Mouse (Mus musculus): Measurements from ENCODE around the gene Pde4b. TPM values are rescaled to one million over a fixed set of nuclear protein-coding genes. Genes with fewer than 3 reads are reported as not detected.

Pde4b gene
- polyA plus RNA-seq, 1 experiment from 2014 or later = 24.7 TPM

GRCm38 (mm10) chr4:102255295-102255670, 167.9 kb downstream of the Pde4b start:
- Histone ChIP-seq H3K27ac (replicated peaks) (peak overlapping the region; percentile 81), H3K9me3 (no peaks in the 10 kb centered on the region), H3K36me3 (no peaks in the 10 kb centered on the region), H3K27me3 (no peaks in the 10 kb centered on the region), H3K9ac (replicated peaks) (peak overlapping the region; percentile 51), H3K4me1 (peaks cover 21% of the 10 kb centered on the region), H3K4me3 (peak overlapping the region; percentile 43), H3K4me2 (replicated peaks) (peak overlapping the region; percentile 58)
- ATAC-seq (replicated peaks) = 0 out of 2 replicates have a peak, but pooled peaks have one; percentile 17
- 12% methylated on average over 9 of the region's 9 CpGs for whole genome bisulfite sequencing

GRCm38 (mm10) chr4:102256170-102256960, 169.0 kb downstream of the Pde4b start:
- Histone ChIP-seq H3K9me3 (no peaks in the 10 kb centered on the region), H3K36me3 (no peaks in the 10 kb centered on the region), H3K27ac (replicated peaks) (no peak overlapping the region; the same call in 1 of the 2 replicates), H3K27me3 (no peaks in the 10 kb centered on the region), H3K4me3 (peak overlapping the region; percentile 43), H3K4me2 (replicated peaks) (peak overlapping the region; percentile 58), H3K4me1 (peaks cover 21% of the 10 kb centered on the region), H3K9ac (replicated peaks) (no peak overlapping the region)
- no peak for ATAC-seq (replicated peaks)
- 66% methylated on average over 6 of the region's 6 CpGs for WGBS

- no peak for ATAC-seq (replicated peaks)
- Histone ChIP-seq H3K36me3 (no peaks in the 10 kb centered on the region), H3K27me3 (no peaks in the 10 kb centered on the region), H3K4me3 (no peak overlapping the region), H3K9ac (replicated peaks) (no peak overlapping the region), H3K4me2 (replicated peaks) (no peak overlapping the region), H3K4me1 (peaks cover 8% of the 10 kb centered on the region), H3K9me3 (no peaks in the 10 kb centered on the region), H3K27ac (replicated peaks) (no peak overlapping the region)
Observed at GRCm38 (mm10) chr4:102260216-102260615, 172.9 kb downstream of the Pde4b start.

- Histone ChIP-seq H3K4me2 (replicated peaks) (no peak overlapping the region), H3K9ac (replicated peaks) (no peak overlapping the region), H3K4me1 (peaks cover 2% of the 10 kb centered on the region; the same call in 1 of the 2 replicates), H3K9me3 (no peaks in the 10 kb centered on the region), H3K27ac (replicated peaks) (no peak overlapping the region), H3K27me3 (no peaks in the 10 kb centered on the region), H3K36me3 (no peaks in the 10 kb centered on the region), H3K4me3 (no peak overlapping the region)
- ATAC-seq (replicated peaks) = no peak
- WGBS = 86% methylated on average over 3 of the region's 3 CpGs
Observed at GRCm38 (mm10) chr4:102272313-102272712, 185.0 kb downstream of the Pde4b start.

- H3K9me3 ChIP-seq = no peaks in the 10 kb centered on the region
- no peaks in the 10 kb centered on the region for H3K27me3 ChIP-seq
- H3K4me2 ChIP-seq (replicated peaks) = no peak overlapping the region
- H3K4me1 ChIP-seq = peaks cover 2% of the 10 kb centered on the region; the same call in 1 of the 2 replicates
- ATAC-seq (replicated peaks) = no peak
- H3K4me3 ChIP-seq = no peak overlapping the region
- no peaks in the 10 kb centered on the region for H3K36me3 ChIP-seq
- no peak overlapping the region for H3K9ac ChIP-seq (replicated peaks)
- H3K27ac ChIP-seq (replicated peaks) = no peak overlapping the region
- 93% methylated on average over 4 of the region's 4 CpGs for WGBS
Observed at GRCm38 (mm10) chr4:102272749-102273148, 185.4 kb downstream of the Pde4b start.

- WGBS = 60% methylated on average over 4 of the region's 4 CpGs
- no peak for ATAC-seq (replicated peaks)
- H3K27me3 ChIP-seq = no peaks in the 10 kb centered on the region
Observed at GRCm38 (mm10) chr4:102275716-102276115, 188.4 kb downstream of the Pde4b start.

GRCm38 (mm10) chr4:102278958-102279357, 191.6 kb downstream of the Pde4b start:
- Histone ChIP-seq H3K9ac (replicated peaks) (no peak overlapping the region), H3K9me3 (no peaks in the 10 kb centered on the region), H3K4me1 (peaks cover 2% of the 10 kb centered on the region; the same call in 1 of the 2 replicates), H3K27me3 (no peaks in the 10 kb centered on the region), H3K4me3 (no peak overlapping the region), H3K36me3 (no peaks in the 10 kb centered on the region), H3K4me2 (replicated peaks) (no peak overlapping the region), H3K27ac (replicated peaks) (no peak overlapping the region)
- WGBS = 67% methylated on average over 2 of the region's 2 CpGs
- no peak for ATAC-seq (replicated peaks)

More at GRCm38 (mm10) chr4:102275716-102276115, 188.4 kb downstream of the Pde4b start:
- Histone ChIP-seq H3K36me3 (no peaks in the 10 kb centered on the region), H3K9me3 (no peaks in the 10 kb centered on the region), H3K9ac (replicated peaks) (no peak overlapping the region), H3K4me3 (no peak overlapping the region), H3K4me2 (replicated peaks) (no peak overlapping the region), H3K27ac (replicated peaks) (no peak overlapping the region), H3K4me1 (peaks cover 2% of the 10 kb centered on the region; the same call in 1 of the 2 replicates)

- WGBS = 55% methylated on average over 6 of the region's 6 CpGs
- ATAC-seq (replicated peaks) = no peak
Observed at GRCm38 (mm10) chr4:102287172-102287571, 199.8 kb downstream of the Pde4b start.

GRCm38 (mm10) chr4:102290052-102290734, 202.8 kb downstream of the Pde4b start:
- no peaks in the 10 kb centered on the region for H3K9me3 ChIP-seq
- no peaks in the 10 kb centered on the region for H3K27me3 ChIP-seq
- no peak overlapping the region for H3K4me2 ChIP-seq (replicated peaks)
- H3K9ac ChIP-seq (replicated peaks) = no peak overlapping the region
- H3K4me1 ChIP-seq = 0 out of 2 replicates have a peak, but pooled peaks cover 3% of the 10 kb centered on the region
- ATAC-seq (replicated peaks) = no peak
- no peaks in the 10 kb centered on the region for H3K36me3 ChIP-seq
- 51% methylated on average over 6 of the region's 6 CpGs for WGBS
- no peak overlapping the region for H3K4me3 ChIP-seq
- no peak overlapping the region for H3K27ac ChIP-seq (replicated peaks)

More at GRCm38 (mm10) chr4:102287172-102287571, 199.8 kb downstream of the Pde4b start:
- H3K27ac ChIP-seq (replicated peaks) = no peak overlapping the region
- H3K4me1 ChIP-seq = 0 out of 2 replicates have a peak, but pooled peaks cover 3% of the 10 kb centered on the region
- no peaks in the 10 kb centered on the region for H3K9me3 ChIP-seq
- no peaks in the 10 kb centered on the region for H3K27me3 ChIP-seq
- no peak overlapping the region for H3K4me3 ChIP-seq
- H3K36me3 ChIP-seq = no peaks in the 10 kb centered on the region
- no peak overlapping the region for H3K4me2 ChIP-seq (replicated peaks)
- no peak overlapping the region for H3K9ac ChIP-seq (replicated peaks)

GRCm38 (mm10) chr4:102297558-102297957, 210.2 kb downstream of the Pde4b start:
- Histone ChIP-seq H3K4me3 (no peak overlapping the region), H3K27me3 (no peaks in the 10 kb centered on the region), H3K4me2 (replicated peaks) (no peak overlapping the region), H3K36me3 (no peaks in the 10 kb centered on the region), H3K4me1 (no peaks in the 10 kb centered on the region), H3K9me3 (no peaks in the 10 kb centered on the region), H3K27ac (replicated peaks) (no peak overlapping the region), H3K9ac (replicated peaks) (no peak overlapping the region)
- no peak for ATAC-seq (replicated peaks)

- Histone ChIP-seq H3K27ac (replicated peaks) (no peak overlapping the region), H3K4me3 (no peak overlapping the region), H3K4me1 (no peaks in the 10 kb centered on the region), H3K36me3 (no peaks in the 10 kb centered on the region), H3K27me3 (no peaks in the 10 kb centered on the region), H3K9me3 (no peaks in the 10 kb centered on the region), H3K9ac (replicated peaks) (no peak overlapping the region), H3K4me2 (replicated peaks) (no peak overlapping the region)
- no peak for ATAC-seq (replicated peaks)
- 65% methylated on average over 4 of the region's 4 CpGs for WGBS
Observed at GRCm38 (mm10) chr4:102302568-102302967, 215.2 kb downstream of the Pde4b start.

GRCm38 (mm10) chr4:102307661-102308297, 220.4 kb downstream of the Pde4b start:
- Histone ChIP-seq H3K4me1 (no peaks in the 10 kb centered on the region), H3K4me3 (no peak overlapping the region), H3K9me3 (no peaks in the 10 kb centered on the region), H3K4me2 (replicated peaks) (no peak overlapping the region), H3K9ac (replicated peaks) (no peak overlapping the region), H3K36me3 (no peaks in the 10 kb centered on the region), H3K27ac (replicated peaks) (no peak overlapping the region), H3K27me3 (no peaks in the 10 kb centered on the region)
- no peak for ATAC-seq (replicated peaks)
- 55% methylated on average over 4 of the region's 4 CpGs for WGBS

Measured in forebrain, embryonic 15.5 days (tissue).